Mouse (Mus musculus) CH12.LX (cell line): ENCODE results near the gene Pde4d. TPM values are rescaled to one million over a fixed set of nuclear protein-coding genes. Genes with fewer than 3 reads are reported as not detected.

ENCODE experiments used
- DNase-seq: peaks from one replicate; pipeline ENCODE4 v3.0.0-alpha.2; 2013; ENCODE audit errors: extremely low read depth
- H3K27ac ChIP-seq: 2 replicates; pipeline ENCODE4 v1.5.1; 2012; ENCODE audit warnings: low read depth, mild to moderate bottlenecking, control low read depth, moderate library complexity; ENCODE audit not compliant: insufficient read depth
- H3K27me3 ChIP-seq: replicated peaks from 2 replicates; pipeline ENCODE3; 2012; ENCODE audit warnings: inconsistent platforms
- H3K36me3 ChIP-seq, 2 experiments: replicated peaks in 1 of 2; 2 replicates each; pipeline versions ENCODE3 to v1.6.1; 2012; ENCODE audit warnings: inconsistent platforms in 1 of 2, low read length in 1 of 2, mild to moderate bottlenecking in 1 of 2, mixed read lengths in 1 of 2, moderate library complexity in 1 of 2; ENCODE audit not compliant: control insufficient read depth in 1 of 2, insufficient read depth in 1 of 2
- H3K4me1 ChIP-seq, 2 experiments: 2 replicates each; pipeline ENCODE4 v1.6.1; 2012; ENCODE audit warnings: inconsistent platforms in 1 of 2, moderate library complexity in 1 of 2; ENCODE audit not compliant: insufficient read depth in 2 of 2, control insufficient read depth in 1 of 2
- H3K4me2 ChIP-seq: 2 replicates; pipeline ENCODE4 v1.6.1; 2012; ENCODE audit warnings: low read depth, mild to moderate bottlenecking, control low read depth; ENCODE audit not compliant: poor library complexity, insufficient read depth, severe bottlenecking
- H3K4me3 ChIP-seq, 3 experiments: fragments of 150-350 bp in 1 of 3; sonication (generic) in 1 of 3; replicated peaks in 1 of 3; 2 replicates each; pipeline versions ENCODE3 to v1.5.1; 2011 to 2012; ENCODE audit warnings: low read depth in 2 of 3, low read length in 2 of 3, mild to moderate bottlenecking in 2 of 3, moderate library complexity in 2 of 3, control low read depth in 1 of 3, improper control_type of control experiment in 1 of 3, inconsistent platforms in 1 of 3, mixed read lengths in 1 of 3; ENCODE audit not compliant: poor library complexity in 1 of 3
- H3K79me2 ChIP-seq: replicated peaks from 2 replicates; pipeline ENCODE4 v1.6.1; 2012; ENCODE audit warnings: mild to moderate bottlenecking, moderate library complexity; ENCODE audit not compliant: control insufficient read depth, poor library complexity, insufficient read depth, severe bottlenecking; ENCODE audit errors: extremely low read depth
- H3K9ac ChIP-seq: 2 replicates; pipeline ENCODE4 v1.6.1; 2012; ENCODE audit warnings: low read depth, mild to moderate bottlenecking, control low read depth, moderate library complexity; ENCODE audit not compliant: insufficient read depth
- H3K9me3 ChIP-seq: replicated peaks from 2 replicates; pipeline ENCODE3; 2012; ENCODE audit warnings: low read length, inconsistent platforms, mixed read lengths
- BHLHE40 ChIP-seq: IDR thresholded peaks from 2 replicates; pipeline ENCODE4 v1.6.1; 2011; ENCODE audit warnings: mild to moderate bottlenecking, low read depth, low read length, improper control_type of control experiment
- CHD1 ChIP-seq: IDR thresholded peaks from 2 replicates; pipeline ENCODE4 v1.6.1; 2012; ENCODE audit warnings: low read depth, low read length, improper control_type of control experiment, inconsistent platforms
- CHD2 ChIP-seq: IDR thresholded peaks from 2 replicates; pipeline ENCODE4 v1.6.1; 2011; ENCODE audit warnings: low read length, improper control_type of control experiment
- CTCF ChIP-seq, 2 experiments: IDR thresholded peaks in 1 of 2; conservative IDR thresholded peaks in 1 of 2; 2 replicates each; pipeline ENCODE4 v1.5.1; 2011 to 2012; ENCODE audit warnings: low read depth in 2 of 2, low read length in 2 of 2, improper control_type of control experiment in 1 of 2, inconsistent platforms in 1 of 2, mild to moderate bottlenecking in 1 of 2, moderate library complexity in 1 of 2
- E2F4 ChIP-seq: IDR thresholded peaks from 2 replicates; pipeline ENCODE4 v1.6.1; 2011; ENCODE audit warnings: low read depth, low read length, improper control_type of control experiment; ENCODE audit not compliant: insufficient replicate concordance
- ETS1 ChIP-seq: conservative IDR thresholded peaks from 2 replicates; pipeline ENCODE4 v1.6.1; 2012; ENCODE audit warnings: low read depth, mild to moderate bottlenecking, inconsistent platforms, low read length, improper control_type of control experiment, moderate library complexity
- IRF4 ChIP-seq: IDR thresholded peaks from 2 replicates; pipeline ENCODE4 v1.6.1; 2014; ENCODE audit warnings: low read depth, mild to moderate bottlenecking, inconsistent platforms, low read length, improper control_type of control experiment
- JUN ChIP-seq: IDR thresholded peaks from 2 replicates; pipeline ENCODE4 v1.6.1; 2011; ENCODE audit warnings: low read depth, mild to moderate bottlenecking, low read length, improper control_type of control experiment, moderate library complexity; ENCODE audit not compliant: insufficient read depth
- JUND ChIP-seq: conservative IDR thresholded peaks from 2 replicates; pipeline ENCODE4 v1.6.1; 2011; ENCODE audit warnings: low read depth, low read length, improper control_type of control experiment
- MAX ChIP-seq: IDR thresholded peaks from 2 replicates; pipeline ENCODE4 v1.6.1; 2011; ENCODE audit warnings: low read length, improper control_type of control experiment
- MAZ ChIP-seq: IDR thresholded peaks from 2 replicates; pipeline ENCODE4 v1.6.1; 2012; ENCODE audit warnings: low read depth, mild to moderate bottlenecking, inconsistent platforms, low read length, improper control_type of control experiment, moderate library complexity
- MXI1 ChIP-seq: IDR thresholded peaks from 2 replicates; pipeline ENCODE4 v1.6.1; 2011; ENCODE audit warnings: mild to moderate bottlenecking, low read depth, low read length, improper control_type of control experiment
- MYC ChIP-seq: IDR thresholded peaks from 2 replicates; pipeline ENCODE4 v1.6.1; 2011; ENCODE audit warnings: low read depth, mild to moderate bottlenecking, improper control_type of control experiment, low read length
- NELFE ChIP-seq: IDR thresholded peaks from 2 replicates; pipeline ENCODE4 v1.6.1; 2011; ENCODE audit warnings: low read depth, low read length, improper control_type of control experiment
- POLR2AphosphoS2 ChIP-seq: IDR thresholded peaks from 2 replicates; pipeline ENCODE4 v1.6.1; 2011; ENCODE audit warnings: low read depth, low read length, improper control_type of control experiment
- RCOR1 ChIP-seq: conservative IDR thresholded peaks from 2 replicates; pipeline ENCODE4 v1.6.1; 2012; ENCODE audit warnings: low read depth, mild to moderate bottlenecking, inconsistent platforms, low read length, improper control_type of control experiment
- SIN3A ChIP-seq: IDR thresholded peaks from 2 replicates; pipeline ENCODE4 v1.6.1; 2012; ENCODE audit warnings: low read length, improper control_type of control experiment, inconsistent platforms
- SMC3 ChIP-seq: IDR thresholded peaks from 2 replicates; pipeline ENCODE4 v1.6.1; 2011; ENCODE audit warnings: low read depth, low read length, improper control_type of control experiment
- TBP ChIP-seq: conservative IDR thresholded peaks from 2 replicates; pipeline ENCODE4 v1.6.1; 2011; ENCODE audit warnings: low read depth, low read length, improper control_type of control experiment
- UBTF ChIP-seq: IDR thresholded peaks from 2 replicates; pipeline ENCODE4 v1.6.1; 2012; ENCODE audit warnings: low read depth, mild to moderate bottlenecking, inconsistent platforms, low read length, improper control_type of control experiment, moderate library complexity
- USF1 ChIP-seq: IDR thresholded peaks from 2 replicates; pipeline ENCODE4 v1.6.1; 2014; ENCODE audit warnings: low read depth, mild to moderate bottlenecking, inconsistent platforms, low read length, improper control_type of control experiment
- ZC3H11A ChIP-seq: IDR thresholded peaks from 2 replicates; pipeline ENCODE4 v1.6.1; 2012; ENCODE audit warnings: low read depth, mild to moderate bottlenecking, inconsistent platforms, low read length, improper control_type of control experiment
- ZKSCAN1 ChIP-seq: IDR thresholded peaks from 2 replicates; pipeline ENCODE4 v1.6.1; 2012; ENCODE audit warnings: low read depth, inconsistent platforms, low read length, improper control_type of control experiment, borderline replicate concordance
- ZMIZ1 ChIP-seq: IDR thresholded peaks from 2 replicates; pipeline ENCODE4 v1.6.1; 2012; ENCODE audit warnings: low read depth, mild to moderate bottlenecking, inconsistent platforms, low read length, improper control_type of control experiment
- dilution Hi-C: fragments of 300-500 bp; cut with MboI; formaldehyde crosslinking; loops from 2 replicates; pipeline ENCODE4 v1.14.3; 2020; ENCODE audit warnings: low sequenced_read_pairs; ENCODE audit not compliant: extremely low pct_unique_long_range_greater_than_20kb, extremely low pct_ligation_motif_present
- in situ Hi-C: fragments of 300-500 bp; cut with MboI; formaldehyde crosslinking; loops from 3 replicates; pipeline ENCODE4 v1.14.3; 2019; ENCODE audit warnings: low sequenced_read_pairs, low pct_ligation_motif_present, low pct_unique_long_range_greater_than_20kb, mixed read lengths
- polyA plus RNA-seq: library from polyadenylated mRNA; unstranded; fragments of >175 nt; gene quantifications from 2 replicates; pipeline ENCODE4 v1.2.1, GENCODE M21; 2012; ENCODE audit warnings: low read depth; ENCODE audit not compliant: insufficient read length
- total RNA-seq, 2 experiments: library from RNA; depleted of rRNA; stranded (reverse); fragments of 300-350 nt in 1 of 2; fragments of >200 nt in 1 of 2; gene quantifications; 2 replicates each; pipeline ENCODE4 v1.2.3; 2012 to 2014

Pde4d gene
- total and polyA plus RNA-seq, 3 experiments: not detected

DNA sequence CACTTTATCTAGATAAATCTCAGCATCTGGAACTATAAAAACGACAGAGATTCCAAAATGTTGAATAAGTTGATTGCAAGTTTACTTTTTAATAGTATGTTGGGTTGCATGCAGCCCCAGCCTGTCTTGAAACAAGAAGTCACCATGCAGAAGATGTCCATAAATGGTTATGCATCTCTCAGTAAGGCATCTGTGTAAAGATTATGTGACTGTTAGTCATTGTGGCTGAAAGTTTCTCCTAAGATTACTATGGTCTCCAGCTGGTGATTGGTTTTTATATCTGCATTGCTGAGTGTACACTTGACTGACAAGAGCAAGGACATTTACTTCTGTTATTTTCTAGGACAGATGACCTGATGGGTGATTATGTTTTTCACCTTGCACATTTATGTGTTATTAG lies 1265.6 kb downstream of the Pde4d start:
- in situ Hi-C loops: no loop called here
- no peak overlapping the region for H3K4me2 ChIP-seq

DNA sequence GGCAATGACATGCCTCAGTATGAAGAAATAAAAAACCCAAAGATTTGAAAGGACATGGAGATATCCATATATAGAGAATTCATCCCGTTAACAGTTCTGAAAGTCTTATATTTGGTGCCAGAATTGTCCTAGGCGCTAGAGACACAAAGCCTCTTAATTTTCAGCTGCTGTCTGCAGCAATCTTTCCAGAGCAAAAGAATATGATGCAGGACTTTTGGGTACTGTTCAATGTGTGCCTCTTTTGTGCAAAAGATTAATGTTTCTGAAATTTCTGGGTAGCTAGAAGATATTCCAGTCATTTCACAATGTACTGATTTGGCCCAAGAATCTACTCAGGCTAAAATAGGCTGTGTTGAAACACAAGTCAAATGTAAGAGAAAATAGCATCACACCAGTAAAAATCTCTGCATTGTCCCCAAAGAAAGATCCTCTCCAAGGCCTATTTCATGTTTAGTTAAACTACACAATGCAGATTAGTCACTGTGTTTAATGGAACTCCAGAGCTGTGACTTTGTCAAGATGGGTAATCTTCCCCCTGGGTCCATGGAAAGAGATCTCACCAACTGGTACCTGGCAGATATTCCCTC lies 1270.5 kb downstream of the Pde4d start:
- Histone ChIP-seq H3K4me1 (no peaks in the 10 kb centered on the region), H3K4me2 (no peak overlapping the region), H3K4me3 (no peak overlapping the region), H3K36me3 (no peaks in the 10 kb centered on the region), H3K79me2 (no peaks in the 10 kb centered on the region), H3K27ac (no peak overlapping the region), H3K27me3 (no peaks in the 10 kb centered on the region), H3K9me3 (peaks cover 58% of the 10 kb centered on the region)
- dilution Hi-C loops: no loop called here
- in situ Hi-C loops: no loop called here
- TF ChIP-seq ZC3H11A: no peak
- TF ChIP-seq ETS1: no peak
- no peak for TF ChIP-seq NELFE
- TF ChIP-seq ZMIZ1: no peak
- TF ChIP-seq SIN3A: no peak
- TF ChIP-seq MYC: no peak
- TF ChIP-seq ZKSCAN1: no peak
- no peak for TF ChIP-seq CHD2
- TF ChIP-seq TBP: no peak
- no peak for TF ChIP-seq CHD1
- TF ChIP-seq, all 38 proteins: peak for 0
- H3K9ac ChIP-seq: no peak overlapping the region
- DNase-seq: no peak

More for the DNA sequence above, 1265.6 kb downstream of the Pde4d start:
- no peaks in the 10 kb centered on the region for H3K36me3 ChIP-seq
- H3K27ac ChIP-seq: no peak overlapping the region
- H3K9me3 ChIP-seq: peaks cover 45% of the 10 kb centered on the region
- no peak overlapping the region for H3K9ac ChIP-seq
- H3K27me3 ChIP-seq: no peaks in the 10 kb centered on the region
- DNase-seq: no peak
- no peaks in the 10 kb centered on the region for H3K4me1 ChIP-seq
- no peak for TF ChIP-seq IRF4
- no peak for TF ChIP-seq ZMIZ1
- TF ChIP-seq E2F4: no peak
- TF ChIP-seq SIN3A: no peak
- TF ChIP-seq JUN: no peak
- TF ChIP-seq MXI1: no peak
- no peak for TF ChIP-seq JUND
- TF ChIP-seq MAX: no peak
- no peak for TF ChIP-seq CTCF (conservative IDR thresholded peaks at IDR 0.05 in 1 of 2, IDR thresholded peaks at IDR 0.05 in 1 of 2; ENCODE audit: low read depth in 2 of 2, low read length in 2 of 2)
- no peak for TF ChIP-seq RCOR1
- TF ChIP-seq MAZ: no peak
- TF ChIP-seq CHD2: no peak
- no peak for TF ChIP-seq UBTF
- no peak for TF ChIP-seq POLR2AphosphoS2
- no peak for TF ChIP-seq BHLHE40
- no peak for TF ChIP-seq SMC3
- TF ChIP-seq USF1: no peak
- dilution Hi-C loops: no loop called here
- no peak overlapping the region for H3K4me3 ChIP-seq
- H3K79me2 ChIP-seq: no peaks in the 10 kb centered on the region
